Mouse (Mus musculus): ENCODE measurements around the gene Sema4c. TPM values are rescaled to one million over a fixed set of nuclear protein-coding genes. Genes with fewer than 3 reads are reported as not detected.

The Sema4c gene
- 3.9 and 5.1 TPM in 2 replicates for polyA plus RNA-seq (2015; fragmentation: Nextera tagmentation; extraction: Ambion mirVana)

DNA sequence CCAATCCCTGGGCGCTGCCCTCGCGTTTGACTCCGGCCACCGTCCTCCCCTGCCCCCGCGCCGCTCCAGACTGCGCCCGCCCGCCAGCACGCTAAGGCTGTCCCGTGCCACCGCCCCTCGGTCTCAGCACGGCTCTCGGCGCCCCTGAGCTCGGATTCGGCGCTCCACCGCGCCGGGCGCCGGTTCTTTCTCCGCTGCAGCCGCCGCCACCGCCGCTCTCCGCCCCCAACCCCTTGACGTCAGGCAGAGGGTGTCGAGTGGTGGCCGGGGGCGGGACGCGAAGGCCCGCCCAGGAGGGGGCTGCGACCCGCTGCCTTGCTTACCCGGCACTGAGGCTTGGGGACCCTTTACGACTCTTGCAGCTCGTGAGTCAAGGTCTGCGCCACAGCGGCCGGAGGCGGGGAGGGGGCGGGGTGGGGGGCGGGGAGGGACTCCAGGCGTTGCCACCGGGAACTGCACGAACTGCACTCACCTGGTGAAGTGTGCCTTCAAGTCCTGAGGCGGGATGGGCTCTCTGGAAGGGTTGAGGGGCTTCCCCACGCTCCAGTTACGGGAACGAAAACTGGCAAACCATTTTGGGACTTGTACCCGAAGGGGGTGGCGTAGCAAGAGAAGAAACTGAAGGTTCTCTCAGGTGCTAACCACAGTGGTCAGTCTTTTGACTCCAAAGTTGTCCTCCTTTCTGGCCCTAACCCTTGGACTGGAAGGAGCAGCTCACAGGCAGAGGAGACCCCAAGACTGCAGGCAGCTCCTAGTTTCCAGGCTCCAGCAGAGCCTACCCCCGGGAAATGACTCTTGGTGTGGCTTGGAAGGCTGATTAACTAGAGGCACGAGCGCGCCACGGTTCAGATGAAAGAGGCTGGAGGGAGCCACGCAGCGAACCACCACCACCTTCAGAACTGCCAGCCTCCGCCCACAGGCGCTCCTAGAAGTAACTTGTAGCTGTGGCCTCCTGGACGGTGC, at the start of gene Sema4c:
Gene Sema4c, minus strand, starts transcription at position 319 of the 963 bp plus-strand sequence.

DNA sequence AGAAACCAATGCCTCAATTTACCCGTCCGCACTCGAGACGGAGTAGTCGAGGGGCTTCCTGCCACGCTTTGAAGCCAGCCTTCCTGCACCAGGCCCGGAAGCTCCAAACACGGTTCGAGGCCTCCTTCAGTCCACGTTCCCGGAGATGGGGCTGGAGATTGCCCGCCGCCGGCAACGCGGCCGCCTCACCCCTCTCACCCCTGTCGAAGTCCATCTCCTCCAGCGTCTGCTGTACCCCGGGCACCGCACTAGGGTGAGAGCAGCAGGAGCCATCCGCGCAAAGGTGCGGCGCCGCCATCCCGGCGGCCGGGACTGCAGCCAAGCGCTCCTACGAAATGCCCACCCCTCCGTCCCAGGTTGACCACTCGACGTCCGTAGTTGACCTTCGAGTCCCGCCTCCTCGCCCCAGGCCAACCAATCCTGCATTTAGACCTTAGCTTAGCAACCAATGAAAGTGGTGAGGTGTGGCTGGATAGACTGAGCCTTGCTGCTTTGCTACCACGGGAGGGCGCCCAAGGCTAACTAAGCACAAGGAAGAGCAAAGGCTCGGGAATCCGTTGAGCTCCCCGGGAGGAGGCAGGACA, 11.2 kb downstream of the Sema4c start, which contains the start of gene Ankrd39:
Gene Ankrd39, minus strand, starts transcription at position 558 of the 584 bp plus-strand sequence.

DNA sequence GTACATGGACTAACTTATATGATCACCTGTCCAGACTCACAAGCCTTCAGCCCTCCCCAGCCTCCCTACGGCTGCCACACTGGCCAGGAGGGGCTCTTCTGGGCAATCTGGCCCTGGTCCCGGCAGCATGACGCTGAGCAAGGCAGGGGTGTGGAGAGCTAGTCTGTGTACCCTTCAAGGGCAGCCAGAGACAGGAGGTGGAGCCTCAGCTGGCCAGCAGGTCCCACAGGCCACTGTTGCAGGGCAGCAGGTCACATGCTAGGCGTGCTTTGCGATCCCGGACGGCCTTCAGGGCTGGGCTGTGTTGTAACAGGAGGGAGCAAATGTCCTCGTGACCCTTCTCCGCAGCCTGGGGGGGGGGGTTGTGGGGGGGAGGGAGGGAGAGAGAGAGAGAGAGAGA, 19.0 kb downstream of the Sema4c start, which contains the start of gene Gm42417:
Gene Gm42417, minus strand, starts transcription at position 244 of the 400 bp plus-strand sequence.

DNA sequence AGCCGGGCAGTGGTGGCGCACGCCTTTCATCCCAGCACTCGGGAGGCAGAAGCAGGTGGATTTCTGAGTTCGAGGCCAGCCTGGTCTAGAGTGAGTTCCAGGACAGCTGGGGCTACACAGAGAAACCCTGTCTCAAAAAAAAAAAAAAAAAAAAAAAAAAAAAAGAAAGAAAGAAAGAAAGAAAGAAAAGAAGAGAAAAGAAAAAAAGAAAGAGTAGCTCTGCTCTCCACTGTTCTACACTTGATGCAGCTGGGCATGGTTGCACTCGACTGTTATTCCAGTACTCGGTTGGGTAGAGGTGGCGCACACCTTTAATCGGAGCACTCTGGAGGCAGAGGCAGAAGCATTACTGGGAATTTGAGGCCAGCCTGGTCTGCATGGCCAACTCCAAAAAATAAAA, 21.4 kb downstream of the Sema4c start, which contains the start of gene Ankrd23:
Gene Ankrd23, minus strand, starts transcription at position 101 of the 400 bp plus-strand sequence.

DNA sequence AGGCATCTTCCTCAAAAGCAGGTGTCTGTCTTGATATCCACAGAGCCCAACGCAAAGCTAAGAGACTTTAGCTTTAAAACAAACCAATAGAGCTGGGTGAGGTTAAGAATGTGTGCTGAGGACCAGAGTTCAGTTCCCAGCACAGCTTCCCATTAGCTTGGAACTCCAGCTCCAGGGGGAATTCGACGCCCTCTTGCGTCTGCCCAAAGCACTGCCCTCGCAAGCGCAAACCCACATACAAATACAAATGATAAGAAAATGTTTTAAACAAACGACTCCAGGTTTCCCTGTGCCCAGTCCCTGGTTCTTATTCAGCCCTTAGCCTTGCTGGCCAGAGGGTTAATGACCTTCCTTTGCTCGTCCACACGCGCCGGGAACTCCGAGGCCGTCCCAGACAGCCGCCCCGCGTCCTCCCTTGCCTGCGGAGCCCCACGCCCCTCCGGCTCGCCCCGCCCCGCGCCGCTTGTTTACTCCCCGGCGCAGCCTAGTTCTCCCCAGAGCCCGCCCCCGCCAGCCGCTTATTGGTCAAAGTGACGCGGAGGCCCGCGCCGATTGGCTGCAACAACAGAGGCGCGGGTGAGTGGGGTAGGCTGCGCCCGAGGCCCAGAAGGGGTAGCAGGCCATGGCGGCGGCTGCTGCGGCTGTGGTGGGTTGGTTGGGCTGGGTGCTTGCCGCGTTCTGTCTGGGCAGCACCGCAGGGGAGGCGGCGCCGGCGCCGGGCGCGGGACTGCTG, 46.7 kb downstream of the Sema4c start, which contains the start of gene Cnnm3:
Gene Cnnm3, plus strand, starts transcription at position 579 of the 733 bp plus-strand sequence.

Other genes with a start within 250 kb of the Sema4c start
- 15.3 and 16.2 TPM in 2 replicates for gene Kansl3, start 189.2 kb downstream of the Sema4c start, polyA plus RNA-seq (2015; fragmentation: Nextera tagmentation; extraction: Ambion mirVana)
- 0.10 and 0.16 TPM in 2 replicates for gene Fer1l5, start 186.1 kb downstream of the Sema4c start, polyA plus RNA-seq (2015; fragmentation: Nextera tagmentation; extraction: Ambion mirVana)
- gene Lman2l, start 113.1 kb downstream of the Sema4c start, polyA plus RNA-seq (2015; fragmentation: Nextera tagmentation; extraction: Ambion mirVana), result 14.2 and 15.4 TPM in 2 replicates
- 4.3 and 6.3 TPM in 2 replicates for gene Cnnm4, start 86.7 kb downstream of the Sema4c start, polyA plus RNA-seq (2015; fragmentation: Nextera tagmentation; extraction: Ambion mirVana)
- 2.0 and 2.8 TPM in 2 replicates for gene Cnnm3, start 46.5 kb downstream of the Sema4c start, polyA plus RNA-seq (2015; fragmentation: Nextera tagmentation; extraction: Ambion mirVana)
- 4.8 and 8.5 TPM in 2 replicates for gene Ankrd23, start 21.5 kb downstream of the Sema4c start, polyA plus RNA-seq (2015; fragmentation: Nextera tagmentation; extraction: Ambion mirVana)
- gene Gm42417, start 18.9 kb downstream of the Sema4c start, polyA plus RNA-seq (2015; fragmentation: Nextera tagmentation; extraction: Ambion mirVana), result 0.32 TPM in 1 of 2 replicates, not detected in the other
- 10.7 and 15.7 TPM in 2 replicates for gene Ankrd39, start 10.9 kb downstream of the Sema4c start, polyA plus RNA-seq (2015; fragmentation: Nextera tagmentation; extraction: Ambion mirVana)
- gene Fam178b, start 124.8 kb upstream of the Sema4c start, polyA plus RNA-seq (2015; fragmentation: Nextera tagmentation; extraction: Ambion mirVana), result 0.42 and 0.88 TPM in 2 replicates
- 545 and 584 TPM in 2 replicates for gene Cox5b, start 133.1 kb upstream of the Sema4c start, polyA plus RNA-seq (2015; fragmentation: Nextera tagmentation; extraction: Ambion mirVana)
- gene 4933424G06Rik, start 151.8 kb upstream of the Sema4c start, polyA plus RNA-seq (2015; fragmentation: Nextera tagmentation; extraction: Ambion mirVana), result not detected in 2 replicates
- gene Actr1b, start 156.1 kb upstream of the Sema4c start, polyA plus RNA-seq (2015; fragmentation: Nextera tagmentation; extraction: Ambion mirVana), result 23.0 and 24.7 TPM in 2 replicates
- gene Zap70, start 203.4 kb upstream of the Sema4c start, polyA plus RNA-seq (2015; fragmentation: Nextera tagmentation; extraction: Ambion mirVana), result 0.41 and 0.59 TPM in 2 replicates

All from spleen, postnatal 0 days (tissue).